Mouse (Mus musculus) E14TG2a.4 (cell line): ENCODE results near the gene Carns1.

ENCODE experiments used
- CTCF ChIP-seq: conservative IDR thresholded peaks from 2 replicates; pipeline ENCODE4 v1.5.1; 2014; ENCODE audit warnings: low read length
- POU5F1 ChIP-seq: IDR thresholded peaks from 2 replicates; pipeline ENCODE4 v1.6.1; 2014; ENCODE audit warnings: low read length, borderline replicate concordance

GRCm38 (mm10) chr19:4121097-4121805, 54.0 kb downstream of the Carns1 start:
- TF ChIP-seq POU5F1 (no peak), CTCF (no peak)
